Mouse (Mus musculus): ENCODE results near the gene Ndufaf2.

Ndufaf2 gene

DNA sequence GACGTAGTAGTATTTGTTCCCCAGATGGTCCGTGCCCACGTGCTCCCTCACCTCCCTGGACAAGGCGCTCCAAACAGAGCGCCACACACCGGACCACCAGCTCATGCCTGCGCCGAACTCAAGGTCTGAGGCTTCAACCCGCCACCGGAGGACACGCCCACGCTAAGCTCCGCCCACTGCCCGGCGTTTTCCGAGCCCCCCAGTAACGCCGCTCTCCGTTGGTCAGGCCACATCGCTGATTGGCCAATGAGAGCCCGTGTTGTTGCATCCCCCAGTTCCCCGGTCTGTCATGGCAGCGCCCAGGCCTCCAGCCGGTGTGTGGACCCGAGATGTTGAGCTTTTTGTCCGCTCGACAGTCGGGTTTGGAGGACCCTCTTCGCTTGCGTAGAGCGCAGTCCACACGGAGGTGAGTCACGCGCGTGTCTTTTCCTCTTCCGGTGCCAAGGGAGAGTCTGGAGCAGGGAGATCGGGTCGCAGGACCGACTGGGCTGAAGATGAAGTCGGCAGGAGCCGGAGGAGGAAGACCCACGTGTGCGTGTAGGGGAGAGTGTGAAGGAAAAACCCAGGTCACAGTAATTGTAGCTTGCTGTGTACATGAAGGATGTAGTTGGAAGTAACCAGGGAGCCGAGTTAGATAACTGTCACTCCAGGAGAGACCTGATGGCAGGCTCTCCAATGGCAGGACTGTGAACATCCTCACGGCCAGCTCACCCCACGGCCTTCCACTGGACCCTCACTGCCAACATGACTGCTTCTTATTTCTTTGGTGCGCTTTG is at the start of gene Ndufaf2, which contains the start of gene Ercc8:
Gene Ndufaf2, minus strand, starts transcription at position 159 of the 776 bp plus-strand sequence.
Gene Ercc8, plus strand, starts transcription at position 267 of the 776 bp plus-strand sequence.
- DNase-seq (ENCODE audit: low spot score): peak; percentile 92

DNA sequence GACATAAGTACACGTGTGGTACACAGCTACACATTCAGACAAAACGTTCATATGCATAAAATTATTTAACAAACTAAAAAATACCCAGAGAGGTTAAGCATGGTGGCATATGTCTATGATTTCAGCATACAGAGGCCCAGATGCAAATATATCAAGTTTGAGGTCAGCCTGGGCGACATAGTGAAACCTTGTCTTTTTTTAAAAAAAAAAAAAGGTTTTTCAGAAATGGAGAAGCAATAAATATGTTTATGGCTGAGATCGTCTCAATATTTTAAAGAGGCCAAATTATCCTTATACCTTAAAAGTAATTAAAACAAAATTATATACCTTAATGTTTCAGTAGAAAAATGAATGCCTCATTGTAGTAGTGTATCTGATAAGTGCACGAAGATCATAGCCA is 49.7 kb upstream of the Ndufaf2 start:
- DNase-seq (ENCODE audit: low spot score): no peak

DNA sequence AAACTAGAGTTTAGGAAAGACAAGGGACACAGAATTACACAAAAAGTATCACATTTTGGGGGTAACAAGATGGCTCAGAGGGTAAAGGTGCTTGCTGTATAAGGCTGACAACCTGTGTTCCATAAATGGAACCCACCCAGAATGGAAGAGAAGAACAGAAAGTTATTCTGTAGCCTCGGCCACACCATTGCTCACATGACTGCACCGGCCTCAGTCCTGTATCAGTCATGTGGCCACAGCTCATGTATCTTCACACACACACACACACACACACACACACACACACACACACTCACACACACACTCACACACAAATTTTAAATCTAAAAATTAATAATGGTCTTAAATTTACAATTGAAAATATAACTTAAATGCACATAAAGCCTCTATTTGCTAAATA is 49.0 kb upstream of the Ndufaf2 start:
- no peak for DNase-seq (ENCODE audit: low spot score)

DNA sequence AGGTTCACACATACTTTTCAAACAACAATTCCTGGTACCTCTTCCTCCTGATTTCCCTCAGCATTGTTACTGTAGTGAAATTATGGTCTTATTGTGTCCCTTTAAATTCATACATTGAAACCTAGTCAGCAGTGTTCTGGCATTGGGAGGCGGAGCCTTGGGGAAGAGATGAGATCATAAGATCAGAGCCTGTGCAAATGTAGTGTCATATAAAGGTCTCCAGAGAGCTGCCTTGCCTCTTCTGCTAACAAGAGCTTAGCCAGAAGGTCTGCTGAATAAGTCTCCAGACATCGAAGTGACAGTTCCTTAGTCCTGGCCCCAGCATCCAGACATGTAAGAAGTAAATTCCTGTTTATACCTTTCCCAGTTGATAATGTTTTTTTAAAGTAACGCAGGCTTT is 46.4 kb upstream of the Ndufaf2 start:
- no peak for DNase-seq (ENCODE audit: low spot score)

DNA sequence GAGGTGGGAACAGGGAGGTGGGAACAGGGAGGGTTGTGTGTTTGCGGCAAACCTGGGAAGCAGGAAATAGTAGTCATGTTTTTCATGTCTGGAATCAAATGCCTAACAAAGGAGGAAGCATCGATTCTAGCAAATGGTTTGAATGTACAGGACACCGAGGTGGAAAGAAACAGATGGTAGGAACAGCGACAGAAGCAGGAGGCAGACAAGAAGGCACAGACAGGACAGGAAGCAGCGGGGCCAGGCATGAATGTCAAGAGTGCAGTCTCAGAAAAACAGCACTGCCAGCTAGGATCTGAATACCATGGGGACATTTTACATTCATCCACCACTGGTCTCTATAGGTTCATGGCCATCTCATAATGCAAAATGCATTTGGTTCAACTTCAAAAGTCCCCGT is 37.1 kb upstream of the Ndufaf2 start:
- no peak for DNase-seq (ENCODE audit: low spot score)

DNA sequence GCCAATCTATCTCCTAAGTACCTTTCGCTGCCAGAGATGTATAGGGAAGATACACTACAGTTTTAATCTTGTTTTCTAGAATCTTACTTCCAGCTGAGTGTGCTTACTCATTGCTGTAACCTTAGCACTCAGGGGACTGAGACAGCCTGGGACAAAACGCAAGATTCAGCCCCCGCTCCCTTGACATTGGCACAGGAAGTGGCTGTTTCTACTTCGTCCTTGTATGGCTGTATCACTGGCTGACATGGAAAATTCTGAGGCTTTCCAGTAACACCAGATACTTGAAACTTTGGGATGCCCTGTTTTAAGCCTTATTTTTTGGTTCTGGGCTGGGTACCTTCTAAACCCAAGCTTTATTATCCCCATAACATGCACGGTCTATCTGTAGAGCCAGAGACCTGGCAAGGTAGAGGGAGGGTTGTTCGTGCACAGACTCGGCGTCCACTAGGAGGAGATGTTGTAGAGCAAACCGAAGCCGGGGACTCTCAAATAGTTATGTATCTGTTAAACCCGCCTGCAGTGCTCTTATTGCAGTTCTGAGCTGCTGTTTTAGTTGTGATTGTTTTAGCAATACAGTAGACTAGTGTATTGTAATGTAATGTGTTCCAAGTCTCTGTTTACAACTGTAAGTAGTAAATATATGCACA is 32.8 kb upstream of the Ndufaf2 start:
- peak; percentile 16 for DNase-seq (ENCODE audit: low spot score)

GRCm38 (mm10) chr13:108187994-108188393 is 29.6 kb upstream of the Ndufaf2 start:
- DNase-seq (ENCODE audit: low spot score): no peak

DNA sequence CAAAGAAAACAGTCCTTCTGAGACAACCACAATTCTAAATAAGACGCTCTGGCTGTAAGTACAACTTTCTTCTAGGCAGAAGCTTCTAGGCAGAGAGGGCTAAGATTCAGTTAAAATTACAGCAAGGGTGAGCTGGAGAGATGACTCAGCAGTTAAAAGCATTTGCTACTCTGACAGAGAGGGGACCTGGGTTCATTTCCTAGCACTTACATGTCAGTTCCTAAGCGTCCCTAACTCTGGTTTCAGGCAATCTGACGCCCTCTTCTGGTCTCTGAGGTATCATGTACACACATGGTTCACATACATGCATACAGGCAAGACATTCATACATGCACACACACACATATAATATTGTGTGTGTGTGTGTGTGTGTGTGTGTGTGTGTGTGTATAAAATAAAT is 27.1 kb upstream of the Ndufaf2 start:
- DNase-seq (ENCODE audit: low spot score): no peak

DNA sequence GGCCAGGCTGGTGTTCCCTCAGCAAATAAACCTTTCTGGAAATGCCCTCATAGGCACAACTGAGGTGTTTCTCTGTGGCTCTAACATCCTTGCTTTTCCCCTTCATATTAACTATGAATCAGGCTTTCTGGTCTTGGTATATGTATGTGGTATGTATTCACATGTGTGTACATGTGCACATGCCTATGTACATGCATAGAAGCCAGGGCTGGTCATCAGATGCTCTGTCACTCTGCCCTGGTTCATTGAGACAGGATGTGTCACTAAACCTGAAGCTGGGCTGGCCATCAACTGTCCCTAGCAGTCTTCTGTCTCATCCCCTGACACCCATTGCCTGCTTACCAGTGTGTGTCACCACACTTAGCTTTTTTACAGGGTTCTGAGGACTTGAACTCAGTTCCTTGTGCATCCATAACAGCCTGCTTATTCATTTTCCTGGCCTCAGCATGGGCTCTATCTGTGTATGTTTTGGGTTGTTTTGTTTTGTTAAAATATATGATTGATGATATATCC is 26.4 kb upstream of the Ndufaf2 start:
- DNase-seq (ENCODE audit: low spot score): no peak

DNA sequence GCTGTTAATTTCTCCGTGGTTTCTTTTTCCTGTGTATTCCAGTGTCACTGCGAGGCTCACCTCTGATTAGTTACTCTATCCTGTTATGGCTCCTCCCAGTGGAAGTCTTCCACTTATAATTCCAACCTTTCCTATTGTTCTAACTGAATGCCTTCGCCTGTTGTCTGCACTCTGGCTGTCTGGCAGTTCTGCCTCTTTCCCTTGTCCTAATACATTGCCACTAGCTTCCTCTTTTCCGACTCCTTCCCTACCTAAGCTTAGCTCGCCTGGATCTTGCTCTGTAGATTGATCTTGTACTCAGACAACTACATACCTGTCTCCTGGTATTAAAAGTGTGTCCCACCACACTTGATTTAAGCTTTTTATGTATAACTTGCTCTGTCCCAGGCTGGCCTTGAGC is 22.4 kb upstream of the Ndufaf2 start:
- no peak for DNase-seq (ENCODE audit: low spot score)

DNA sequence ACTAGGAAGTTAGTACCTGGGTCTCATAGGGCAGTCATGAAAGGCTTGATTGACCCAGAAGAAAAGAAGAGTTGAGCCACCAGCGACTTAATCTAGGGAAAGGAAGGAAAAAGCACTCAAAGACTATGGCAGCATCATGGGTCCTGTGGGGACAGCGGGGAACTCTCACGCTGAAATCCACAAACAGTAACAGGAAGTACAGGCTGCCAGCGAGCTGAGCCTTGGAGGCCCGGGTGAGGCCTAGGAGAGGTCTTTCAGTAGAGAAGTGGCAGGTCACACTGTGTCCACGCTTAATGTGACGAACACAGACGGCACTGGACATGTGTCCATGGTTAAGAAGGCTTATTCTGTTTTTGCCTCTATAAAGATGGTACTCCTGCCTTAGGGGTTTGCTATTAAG is 21.2 kb upstream of the Ndufaf2 start:
- no peak for DNase-seq (ENCODE audit: low spot score)

DNA sequence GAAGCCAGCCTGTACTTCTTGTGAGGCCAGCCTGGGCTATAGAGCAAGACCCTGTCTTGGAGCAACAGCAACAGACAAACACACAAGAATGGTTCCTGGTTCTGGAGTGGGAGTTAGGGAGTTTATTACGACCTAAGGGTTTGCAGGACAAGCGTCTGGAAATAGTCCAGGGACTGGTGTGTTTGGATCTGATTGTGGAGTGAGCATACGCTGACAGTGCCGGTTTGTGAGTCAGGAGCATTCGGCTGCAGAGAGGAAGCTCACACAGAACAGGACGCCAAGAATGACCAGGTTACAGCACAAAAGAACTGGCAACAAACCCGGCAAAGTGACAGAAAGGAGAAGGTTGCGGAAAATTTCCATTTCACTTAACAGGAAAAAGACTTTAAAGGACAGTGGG is 12.1 kb upstream of the Ndufaf2 start:
- DNase-seq (ENCODE audit: low spot score): no peak

DNA sequence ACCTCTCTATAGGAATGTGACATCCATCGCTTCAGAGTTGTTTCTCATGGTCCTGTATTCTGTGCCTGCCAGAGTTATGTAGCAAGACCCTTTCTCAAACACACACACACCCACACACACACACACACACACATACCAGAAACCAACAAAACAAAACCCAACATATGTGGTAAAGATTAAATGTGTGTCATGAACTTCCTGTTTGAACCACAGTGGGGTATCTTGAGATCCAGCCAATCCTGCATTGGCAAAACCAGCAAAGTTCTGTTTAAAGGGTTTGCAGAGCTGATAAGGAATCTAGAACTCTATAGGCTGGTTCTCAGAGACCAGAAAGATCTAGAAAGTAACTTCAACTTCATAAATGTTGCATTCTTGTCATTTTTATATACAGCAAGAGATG is 11.6 kb upstream of the Ndufaf2 start:
- no peak for DNase-seq (ENCODE audit: low spot score)

DNA sequence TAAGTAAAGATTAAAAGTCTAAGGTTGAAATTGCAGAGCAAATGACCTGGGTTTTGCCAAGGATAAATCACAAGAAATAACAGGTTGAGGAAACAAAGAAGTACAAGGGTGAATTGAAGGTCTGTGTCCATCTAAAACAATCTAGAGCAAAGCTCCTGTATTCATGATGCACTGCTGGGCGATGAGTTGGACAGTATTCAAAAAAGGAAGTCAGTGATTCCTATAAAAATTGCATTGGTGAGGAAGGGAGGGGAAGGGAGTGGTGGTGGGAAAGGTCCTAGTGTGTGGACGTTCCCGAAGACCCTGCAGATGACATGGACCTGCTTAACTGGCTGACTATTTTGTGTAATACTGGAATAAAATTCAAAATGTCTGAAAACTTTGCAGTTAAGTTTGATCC is 6.2 kb upstream of the Ndufaf2 start:
- no peak for DNase-seq (ENCODE audit: low spot score)

- no peak for DNase-seq (ENCODE audit: low spot score)
These were observed 5.5 kb upstream of the Ndufaf2 start for GRCm38 (mm10) chr13:108163912-108164311.

GRCm38 (mm10) chr13:108159963-108160362 is 1.5 kb upstream of the Ndufaf2 start:
- peak; percentile 36 for DNase-seq (ENCODE audit: low spot score)

GRCm38 (mm10) chr13:108159241-108159575 is 785 bp upstream of the Ndufaf2 start:
- DNase-seq (ENCODE audit: low spot score): peak; percentile 17

DNA sequence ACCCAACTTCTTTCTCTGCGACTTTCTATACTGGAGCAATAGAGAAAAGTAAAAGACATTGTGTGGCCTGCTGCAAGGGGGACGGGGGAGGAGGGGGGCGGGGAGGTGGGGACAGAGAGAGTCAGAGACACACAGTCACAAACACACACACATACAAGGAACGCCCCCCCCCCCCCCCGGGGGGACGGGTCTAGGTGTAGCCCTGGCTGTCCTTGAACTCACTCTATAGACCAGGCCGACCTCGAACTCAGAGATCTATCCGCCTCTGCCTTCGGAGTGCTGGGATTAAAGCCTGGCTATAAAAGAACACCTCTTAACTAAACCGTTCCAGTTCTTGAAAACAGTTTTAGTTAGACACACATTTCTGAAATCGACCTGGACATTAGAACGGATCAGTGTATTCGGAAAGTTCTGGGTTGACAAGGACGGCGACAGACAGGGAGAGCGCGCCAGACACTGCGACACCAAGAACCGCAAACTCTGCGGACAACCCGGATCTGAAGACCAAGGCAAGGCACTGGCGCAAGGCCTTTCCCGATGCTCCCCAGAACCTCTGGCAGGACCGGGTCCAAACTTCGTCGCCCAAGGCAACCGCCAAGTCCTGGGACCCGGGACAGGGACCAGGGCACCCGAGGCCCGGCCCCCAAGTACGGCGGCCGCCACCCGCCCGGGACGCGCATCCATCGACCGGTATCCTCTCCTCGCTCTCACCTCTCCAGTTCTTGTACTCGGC is 525 bp downstream of the Ndufaf2 start:
- DNase-seq (ENCODE audit: low spot score): no peak

- no peak for DNase-seq (ENCODE audit: low spot score)
These were observed 1.3 kb downstream of the Ndufaf2 start for GRCm38 (mm10) chr13:108157156-108157555.

DNA sequence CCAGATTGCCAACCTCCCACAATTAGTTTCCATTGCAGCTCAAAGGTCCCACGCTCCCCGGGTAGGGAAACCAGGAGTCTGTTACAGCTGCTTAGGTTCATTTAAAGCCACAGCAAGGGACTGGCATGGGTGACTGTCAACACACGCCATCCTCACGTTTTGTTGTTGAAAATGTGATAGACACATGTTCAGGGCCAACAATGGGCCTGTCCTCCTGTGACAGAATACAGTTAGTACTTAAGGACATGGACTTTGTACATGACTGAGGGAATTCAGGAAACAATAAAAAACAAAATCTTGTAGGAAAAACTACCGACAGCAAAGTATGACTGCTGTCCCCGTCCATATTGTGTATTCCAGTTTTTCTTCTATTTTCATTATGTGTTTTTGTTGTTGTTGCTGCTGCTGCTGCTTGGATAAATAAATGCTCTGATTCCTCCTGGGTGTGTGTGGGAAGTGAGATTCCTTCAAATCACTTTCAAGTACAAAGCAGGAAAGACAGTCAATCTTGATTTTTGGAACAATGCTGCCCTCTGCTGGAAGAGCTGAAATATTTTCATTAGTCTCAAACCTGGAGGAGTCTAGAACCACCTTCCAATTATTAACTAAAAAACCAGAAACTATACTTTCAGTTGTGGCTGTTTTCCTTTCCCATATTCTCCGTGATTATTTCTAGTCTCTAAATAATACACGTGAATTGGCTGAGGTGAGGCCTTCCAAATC is 5.6 kb downstream of the Ndufaf2 start:
- DNase-seq (ENCODE audit: low spot score): peak; percentile 52

DNA sequence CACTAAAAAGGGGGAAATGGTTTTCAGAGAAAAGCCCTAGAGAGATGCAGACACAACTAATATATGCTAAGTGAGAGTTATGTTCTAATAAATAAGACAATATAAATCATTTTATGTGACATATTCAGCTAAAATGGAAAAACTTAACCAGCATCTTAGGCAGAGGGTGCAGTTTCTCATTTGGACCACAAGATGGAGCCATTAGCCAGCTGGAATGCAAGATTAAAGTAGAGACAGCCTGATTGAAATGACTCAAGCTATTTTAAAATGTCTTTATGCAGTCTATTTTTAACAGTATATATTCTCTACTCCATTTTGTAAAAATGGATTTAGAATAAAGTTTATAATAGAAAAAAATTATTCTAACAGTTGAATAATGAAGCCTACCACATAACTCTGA is 6.6 kb downstream of the Ndufaf2 start:
- peak; percentile 47 for DNase-seq (ENCODE audit: low spot score)

GRCm38 (mm10) chr13:108144086-108144485 is 14.3 kb downstream of the Ndufaf2 start:
- DNase-seq (ENCODE audit: low spot score): no peak
